19 mouse cellular contexts compared by ENCODE assay signal in the genomic region with DNA sequence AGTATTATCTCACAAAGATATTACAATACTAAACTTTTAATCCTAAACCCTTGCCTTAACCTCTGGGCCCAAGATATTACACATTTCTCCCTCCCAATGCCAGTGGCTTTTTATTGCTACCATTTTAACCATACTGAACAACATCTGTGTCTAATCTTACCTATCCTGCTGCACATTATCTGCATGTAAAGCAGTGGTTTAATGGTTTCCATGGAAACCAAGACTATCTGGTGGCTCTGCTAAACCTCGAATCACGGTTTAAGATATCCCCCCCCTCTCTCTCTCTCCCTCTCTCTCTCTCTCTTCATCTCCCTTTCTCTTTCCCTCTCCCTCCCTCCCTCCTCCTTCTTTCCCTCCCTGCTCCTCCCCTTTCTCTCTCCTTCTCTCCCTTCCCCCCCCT.
DNase-seq lines count a peak whose midpoint lies in the region; ATAC-seq lines count a peak whose summit lies in the region.
"Had no signal": no experiment of that assay in that cellular context is flagged by ENCODE, and none has a peak within 500 bp of the region (broad histone marks: within the 10 kb centered on the region; RNA-seq: fewer than 3 reads in every experiment).

No protein-coding gene starts in this region.

- H3K36me3 ChIP-seq in hindbrain, embryonic 14.5 days (replicated peaks; ENCODE audit: control insufficient read depth, insufficient read depth) = no peaks in the 10 kb centered on the region
- H3K36me3 ChIP-seq in hindbrain, embryonic 13.5 days = no peaks in the 10 kb centered on the region
- H3K36me3 ChIP-seq in embryonic facial prominence, embryonic 14.5 days (ENCODE audit: control insufficient read depth, insufficient read depth, low read length) = no peaks in the 10 kb centered on the region
- H3K36me3 ChIP-seq in limb, embryonic 13.5 days = no peaks in the 10 kb centered on the region
- H3K36me3 ChIP-seq: limb, embryonic 15.5 days; midbrain, embryonic 12.5 days had no signal

- no peak overlapping the region for H3K4me2 ChIP-seq in hindbrain, embryonic 14.5 days (replicated peaks)
- H3K4me2 ChIP-seq in hindbrain, embryonic 13.5 days = no peak overlapping the region
- no peak overlapping the region for H3K4me2 ChIP-seq in embryonic facial prominence, embryonic 14.5 days (ENCODE audit: low read depth, low read length)
- H3K4me2 ChIP-seq in limb, embryonic 13.5 days (replicated peaks) = no peak overlapping the region
- H3K4me2 ChIP-seq: limb, embryonic 15.5 days; midbrain, embryonic 12.5 days had no signal

- no peak overlapping the region for H3K4me3 ChIP-seq in hindbrain, embryonic 14.5 days (replicated peaks; ENCODE audit: low read length)
- H3K4me3 ChIP-seq in hindbrain, embryonic 13.5 days = no peak overlapping the region
- no peak overlapping the region for H3K4me3 ChIP-seq in embryonic facial prominence, embryonic 14.5 days (ENCODE audit: low read depth, low read length)
- no peak overlapping the region for H3K4me3 ChIP-seq in limb, embryonic 13.5 days
- H3K4me3 ChIP-seq: limb, embryonic 15.5 days; midbrain, embryonic 12.5 days had no signal

- H3K9ac ChIP-seq in hindbrain, embryonic 14.5 days = no peak overlapping the region
- H3K9ac ChIP-seq in hindbrain, embryonic 13.5 days = no peak overlapping the region
- no peak overlapping the region for H3K9ac ChIP-seq in embryonic facial prominence, embryonic 14.5 days (ENCODE audit: low read depth, low read length)
- H3K9ac ChIP-seq in limb, embryonic 13.5 days = no peak overlapping the region
- H3K9ac ChIP-seq: limb, embryonic 15.5 days; liver, postnatal 0 days; midbrain, embryonic 12.5 days had no signal

- ATAC-seq in hindbrain, embryonic 14.5 days (ENCODE audit: low FRiP score) = peak; percentile 68
- ATAC-seq in hindbrain, embryonic 13.5 days (ENCODE audit: low FRiP score) = no peak
- ATAC-seq in embryonic facial prominence, embryonic 14.5 days (ENCODE audit: low read depth) = no peak
- peak; percentile 51 for ATAC-seq in limb, embryonic 13.5 days (ENCODE audit: low FRiP score, low read depth)
- ATAC-seq in megakaryocyte-erythroid progenitor cell, adult 5-6 weeks (replicated peaks; ENCODE audit: low FRiP score, low TSS enrichment, poor library complexity, severe bottlenecking) = no peak
- ATAC-seq: liver, postnatal 0 days had no signal

- no peak overlapping the region for H3K27ac ChIP-seq in hindbrain, embryonic 14.5 days
- H3K27ac ChIP-seq in hindbrain, embryonic 13.5 days = no peak overlapping the region
- no peak overlapping the region for H3K27ac ChIP-seq in embryonic facial prominence, embryonic 14.5 days (replicated peaks; ENCODE audit: low read depth, low read length)
- no peak overlapping the region for H3K27ac ChIP-seq in limb, embryonic 13.5 days
- H3K27ac ChIP-seq: kidney, postnatal 0 days; limb, embryonic 15.5 days; midbrain, embryonic 12.5 days had no signal

- H3K27me3 ChIP-seq in hindbrain, embryonic 14.5 days (ENCODE audit: control insufficient read depth, insufficient read depth, low read length) = no peaks in the 10 kb centered on the region
- no peaks in the 10 kb centered on the region for H3K27me3 ChIP-seq in hindbrain, embryonic 13.5 days
- no peaks in the 10 kb centered on the region for H3K27me3 ChIP-seq in embryonic facial prominence, embryonic 14.5 days (replicated peaks; ENCODE audit: control insufficient read depth, insufficient read depth, low read length)
- no peaks in the 10 kb centered on the region for H3K27me3 ChIP-seq in limb, embryonic 13.5 days
- H3K27me3 ChIP-seq: limb, embryonic 15.5 days; midbrain, embryonic 12.5 days had no signal

- H3K4me1 ChIP-seq in hindbrain, embryonic 14.5 days (replicated peaks; ENCODE audit: control insufficient read depth, insufficient read depth, low read length) = no peaks in the 10 kb centered on the region
- no peaks in the 10 kb centered on the region for H3K4me1 ChIP-seq in hindbrain, embryonic 13.5 days (replicated peaks)
- H3K4me1 ChIP-seq in embryonic facial prominence, embryonic 14.5 days (ENCODE audit: control insufficient read depth, insufficient read depth, low read length) = no peaks in the 10 kb centered on the region; the same call in 1 of the 2 replicates
- 0 out of 2 replicates have a peak, but pooled peaks cover 3% of the 10 kb centered on the region for H3K4me1 ChIP-seq in limb, embryonic 13.5 days
- H3K4me1 ChIP-seq: limb, embryonic 15.5 days; midbrain, embryonic 12.5 days had no signal

- WGBS in hindbrain, embryonic 14.5 days = 25% methylated on average over 2 of the region's 2 CpGs
- WGBS in hindbrain, embryonic 13.5 days = 23% methylated on average over 2 of the region's 2 CpGs
- 15% methylated on average over 2 of the region's 2 CpGs for WGBS in embryonic facial prominence, embryonic 14.5 days
- 4% methylated on average over 2 of the region's 2 CpGs for WGBS in limb, embryonic 13.5 days

- H3K9me3 ChIP-seq in hindbrain, embryonic 14.5 days (ENCODE audit: control insufficient read depth, low read length) = 0 out of 2 replicates have a peak, but pooled peaks cover 4% of the 10 kb centered on the region
- H3K9me3 ChIP-seq in hindbrain, embryonic 13.5 days = peaks cover under 1% of the 10 kb centered on the region; the same call in 1 of the 2 replicates
- 0 out of 2 replicates have a peak, but pooled peaks cover 5% of the 10 kb centered on the region for H3K9me3 ChIP-seq in embryonic facial prominence, embryonic 14.5 days (ENCODE audit: control insufficient read depth, low read length)
- H3K9me3 ChIP-seq in limb, embryonic 13.5 days = peaks cover 5% of the 10 kb centered on the region
- H3K9me3 ChIP-seq: limb, embryonic 15.5 days; midbrain, embryonic 12.5 days had no signal

- no peak for DNase-seq in hindbrain, embryonic 14.5 days (ENCODE audit: low spot score)
- DNase-seq in brain, embryonic 18.5 days (ENCODE audit: low read depth, low spot score) = peak; percentile 8
- DNase-seq in embryonic facial prominence, embryonic 14.5 days (ENCODE audit: low spot score) = peak; percentile 31
- DNase-seq in testis, postnatal 10 days (ENCODE audit: low spot score) = no peak
- no peak for DNase-seq in urinary bladder, postnatal 4 days (ENCODE audit: low spot score in 2 of 2)
- DNase-seq: adrenal gland, postnatal 14 days; cerebellum, adult 2 months; heart, adult 11 months; heart, postnatal 4 days; kidney, adult 11 months; liver, postnatal 0 days; right cerebral cortex, postnatal 14 days; thymus, postnatal 14 days had no signal

Comparison
In these comparisons a context has a peak if more than half of its experiments do, and no peak if none do; other contexts are left out.
1. ATAC-seq: peak in hindbrain, embryonic 14.5 days (single experiment) and limb, embryonic 13.5 days (single experiment); none in hindbrain, embryonic 13.5 days (single experiment), embryonic facial prominence, embryonic 14.5 days (single experiment) and megakaryocyte-erythroid progenitor cell, adult 5-6 weeks (single experiment).
2. DNase-seq: peak in brain, embryonic 18.5 days (single experiment) and embryonic facial prominence, embryonic 14.5 days (single experiment); none in hindbrain, embryonic 14.5 days (single experiment), testis, postnatal 10 days (single experiment) and urinary bladder, postnatal 4 days (0 of 2).